Mouse (Mus musculus) embryo, embryonic 9.5 days (tissue): ENCODE results near the gene Luc7l3.
A peak's percentile ranks its signal among the peaks of the same experiment; 100 is the strongest.

Source experiments
- DNase-seq: peaks from one replicate; pipeline ENCODE4 v3.0.0-alpha.2; 2017; ENCODE audit errors: extremely low spot score

Luc7l3 gene

GRCm38 (mm10) chr11:94338347-94338746, 16.6 kb upstream of the Luc7l3 start:
- no peak for DNase-seq

GRCm38 (mm10) chr11:94336551-94336950, 14.8 kb upstream of the Luc7l3 start:
- DNase-seq, result no peak

- DNase-seq, result no peak
Measured at GRCm38 (mm10) chr11:94334386-94334968, 12.7 kb upstream of the Luc7l3 start.

- DNase-seq, result no peak
Measured at GRCm38 (mm10) chr11:94332726-94333125, 10.9 kb upstream of the Luc7l3 start.

GRCm38 (mm10) chr11:94330211-94330610, 8.4 kb upstream of the Luc7l3 start:
- no peak for DNase-seq

- DNase-seq, result peak; percentile 35
Measured at GRCm38 (mm10) chr11:94329270-94329891, 7.6 kb upstream of the Luc7l3 start.

GRCm38 (mm10) chr11:94328644-94329025, 6.8 kb upstream of the Luc7l3 start:
- no peak for DNase-seq

- peak; percentile 94 for DNase-seq
Measured at GRCm38 (mm10) chr11:94327693-94328643, 6.2 kb upstream of the Luc7l3 start, which contains the start of gene Ankrd40. Gene Ankrd40, plus strand, starts transcription at chr11:94328001.

GRCm38 (mm10) chr11:94326961-94327411, 5.2 kb upstream of the Luc7l3 start:
- DNase-seq, result peak; percentile 57

GRCm38 (mm10) chr11:94324618-94325017, 2.8 kb upstream of the Luc7l3 start:
- no peak for DNase-seq

- DNase-seq, result no peak
Measured at GRCm38 (mm10) chr11:94323271-94323925, 1.6 kb upstream of the Luc7l3 start.

GRCm38 (mm10) chr11:94322636-94323035, 848 bp upstream of the Luc7l3 start:
- DNase-seq, result no peak

- no peak for DNase-seq
Measured at GRCm38 (mm10) chr11:94320969-94321930, 538 bp downstream of the Luc7l3 start.

GRCm38 (mm10) chr11:94318056-94318455, 3.7 kb downstream of the Luc7l3 start:
- no peak for DNase-seq

GRCm38 (mm10) chr11:94317515-94317914, 4.3 kb downstream of the Luc7l3 start:
- DNase-seq, result no peak

GRCm38 (mm10) chr11:94317014-94317413, 4.8 kb downstream of the Luc7l3 start:
- no peak for DNase-seq

GRCm38 (mm10) chr11:94316528-94316927, 5.3 kb downstream of the Luc7l3 start:
- no peak for DNase-seq

- no peak for DNase-seq
Measured at GRCm38 (mm10) chr11:94315308-94315707, 6.5 kb downstream of the Luc7l3 start.

- no peak for DNase-seq
Measured at GRCm38 (mm10) chr11:94314098-94314652, 7.6 kb downstream of the Luc7l3 start.

GRCm38 (mm10) chr11:94312733-94313132, 9.1 kb downstream of the Luc7l3 start:
- no peak for DNase-seq
